Mouse (Mus musculus) limb, embryonic 13.5 days (tissue): Measurements from ENCODE around the gene Stx6. TPM values are rescaled to one million over a fixed set of nuclear protein-coding genes. Genes with fewer than 3 reads are reported as not detected.

Experiments used
- ATAC-seq: fragments of 200-750 bp; cut with Nextera tagmentation; 2 replicates; pipeline ENCODE4 v1.8.0; 2017; ENCODE audit warnings: low read depth, moderate number of reproducible peaks, moderate TSS enrichment; ENCODE audit not compliant: low FRiP score
- H3K27ac ChIP-seq: fragments of 300-500 bp; sonication (generic); 2 replicates; pipeline ENCODE4 v1.5.1; 2015; ENCODE audit warnings: inconsistent platforms, mild to moderate bottlenecking, moderate library complexity
- H3K27me3 ChIP-seq: fragments of 300-500 bp; sonication (generic); 2 replicates; pipeline ENCODE4 v1.6.1; 2015; ENCODE audit warnings: mild to moderate bottlenecking, inconsistent platforms
- H3K36me3 ChIP-seq: fragments of 300-500 bp; sonication (generic); 2 replicates; pipeline ENCODE4 v1.6.1; 2015; ENCODE audit warnings: inconsistent platforms, mild to moderate bottlenecking, moderate library complexity
- H3K4me1 ChIP-seq: fragments of 300-500 bp; sonication (generic); 2 replicates; pipeline ENCODE4 v1.6.1; 2015; ENCODE audit warnings: inconsistent platforms
- H3K4me2 ChIP-seq: fragments of 300-500 bp; sonication (generic); replicated peaks from 2 replicates; pipeline ENCODE4 v1.6.1; 2015; ENCODE audit warnings: inconsistent platforms, mild to moderate bottlenecking, moderate library complexity
- H3K4me3 ChIP-seq: fragments of 300-500 bp; sonication (generic); 2 replicates; pipeline ENCODE4 v1.5.1; 2015; ENCODE audit warnings: moderate library complexity, mild to moderate bottlenecking, inconsistent platforms
- H3K9ac ChIP-seq: fragments of 300-500 bp; sonication (generic); 2 replicates; pipeline ENCODE4 v1.6.1; 2015; ENCODE audit warnings: mild to moderate bottlenecking, inconsistent platforms
- H3K9me3 ChIP-seq: fragments of 300-500 bp; sonication (generic); 2 replicates; pipeline ENCODE4 v1.6.1; 2016; ENCODE audit warnings: inconsistent platforms
- WGBS: fragments of 180-500 bp; shearing (Covaris S2); methylation state at CpG from one replicate; pipeline ENCODE4 v1.1.7; 2015; 5-methylcytosine and 5-hydroxymethylcytosine counted together
- polyA plus RNA-seq: library from polyadenylated mRNA; unstranded; fragments of >200 nt; fragmentation: Nextera tagmentation; extraction: Ambion mirVana; gene quantifications from 2 replicates; pipeline ENCODE4 v1.2.1, GENCODE M21; 2015

Gene Stx6
- polyA plus RNA-seq, 1 experiment from 2014 or later: 98.1 TPM

- 36% methylated on average over 8 of the region's 8 CpGs for WGBS
- ATAC-seq: no peak
- Histone ChIP-seq H3K4me2 (no peak overlapping the region), H3K27me3 (no peaks in the 10 kb centered on the region), H3K9me3 (no peaks in the 10 kb centered on the region), H3K4me1 (peaks cover 10% of the 10 kb centered on the region), H3K36me3 (peaks cover 11% of the 10 kb centered on the region), H3K4me3 (no peak overlapping the region), H3K27ac (no peak overlapping the region), H3K9ac (no peak overlapping the region)
Measured at GRCm38 (mm10) chr1:155134866-155135265, 23.6 kb upstream of the Stx6 start.

GRCm38 (mm10) chr1:155138795-155139194 is 19.7 kb upstream of the Stx6 start:
- 87% methylated on average over 7 of the region's 7 CpGs for WGBS
- H3K36me3 ChIP-seq: peaks cover 5% of the 10 kb centered on the region; the same call in 1 of the 2 replicates
- no peak overlapping the region for H3K4me2 ChIP-seq
- H3K4me1 ChIP-seq: peaks cover 10% of the 10 kb centered on the region
- no peaks in the 10 kb centered on the region for H3K9me3 ChIP-seq
- H3K4me3 ChIP-seq: no peak overlapping the region
- no peak overlapping the region for H3K9ac ChIP-seq
- H3K27ac ChIP-seq: no peak overlapping the region
- ATAC-seq: no peak
- no peaks in the 10 kb centered on the region for H3K27me3 ChIP-seq

GRCm38 (mm10) chr1:155140076-155140475 is 18.4 kb upstream of the Stx6 start:
- Histone ChIP-seq H3K4me1 (peaks cover 3% of the 10 kb centered on the region), H3K4me3 (no peak overlapping the region), H3K4me2 (no peak overlapping the region), H3K36me3 (peaks cover 5% of the 10 kb centered on the region; the same call in 1 of the 2 replicates), H3K9me3 (no peaks in the 10 kb centered on the region), H3K27me3 (no peaks in the 10 kb centered on the region), H3K9ac (no peak overlapping the region), H3K27ac (no peak overlapping the region)
- WGBS: 72% methylated on average over 2 of the region's 2 CpGs
- ATAC-seq: no peak

- peaks cover 10% of the 10 kb centered on the region for H3K4me1 ChIP-seq
- H3K36me3 ChIP-seq: no peaks in the 10 kb centered on the region
- H3K9ac ChIP-seq: peak overlapping the region; percentile 64
- WGBS: 38% methylated on average over 6 of the region's 6 CpGs
- no peaks in the 10 kb centered on the region for H3K27me3 ChIP-seq
- H3K4me2 ChIP-seq: peak overlapping the region; percentile 64
- H3K4me3 ChIP-seq: peak overlapping the region; percentile 44
- no peak for ATAC-seq
- peak overlapping the region; percentile 52; the same call in 1 of the 2 replicates for H3K27ac ChIP-seq
- H3K9me3 ChIP-seq: no peaks in the 10 kb centered on the region
Measured at GRCm38 (mm10) chr1:155145620-155146019, 12.9 kb upstream of the Stx6 start.

- Histone ChIP-seq H3K27me3 (no peaks in the 10 kb centered on the region), H3K27ac (peak within 1 kb of the TSS; percentile 52), H3K4me3 (peak within 1 kb of the TSS; percentile 44), H3K36me3 (no peaks in the 10 kb centered on the region), H3K4me2 (peak within 1 kb of the TSS; percentile 64), H3K4me1 (peaks cover 10% of the 10 kb centered on the region), H3K9me3 (no peaks in the 10 kb centered on the region), H3K9ac (peak within 1 kb of the TSS; percentile 64)
- WGBS: 31% methylated on average over 8 of the region's 8 CpGs
- ATAC-seq: peak; percentile 98
Measured at GRCm38 (mm10) chr1:155146572-155146980, 11.9 kb upstream of the Stx6 start, which contains the start of gene Mr1. TSS of gene Mr1 (minus strand) at chr1:155146814.

GRCm38 (mm10) chr1:155147228-155147627 is 11.3 kb upstream of the Stx6 start:
- Histone ChIP-seq H3K27ac (no peak overlapping the region), H3K4me1 (peaks cover 10% of the 10 kb centered on the region), H3K9me3 (no peaks in the 10 kb centered on the region), H3K4me3 (no peak overlapping the region), H3K27me3 (no peaks in the 10 kb centered on the region), H3K4me2 (no peak overlapping the region), H3K9ac (no peak overlapping the region), H3K36me3 (no peaks in the 10 kb centered on the region)
- 90% methylated on average over 2 of the region's 2 CpGs for WGBS
- no peak for ATAC-seq

GRCm38 (mm10) chr1:155149403-155149802 is 9.1 kb upstream of the Stx6 start:
- no peaks in the 10 kb centered on the region for H3K36me3 ChIP-seq
- ATAC-seq: no peak
- peaks cover 10% of the 10 kb centered on the region for H3K4me1 ChIP-seq
- H3K4me2 ChIP-seq: no peak overlapping the region
- 94% methylated on average over 3 of the region's 3 CpGs for WGBS
- no peak overlapping the region for H3K27ac ChIP-seq
- H3K27me3 ChIP-seq: no peaks in the 10 kb centered on the region
- H3K9me3 ChIP-seq: no peaks in the 10 kb centered on the region
- no peak overlapping the region for H3K9ac ChIP-seq
- no peak overlapping the region for H3K4me3 ChIP-seq

- H3K9me3 ChIP-seq: no peaks in the 10 kb centered on the region
- ATAC-seq: no peak
- no peaks in the 10 kb centered on the region for H3K36me3 ChIP-seq
- H3K27ac ChIP-seq: no peak overlapping the region
- H3K4me1 ChIP-seq: peaks cover 6% of the 10 kb centered on the region
- no peak overlapping the region for H3K4me2 ChIP-seq
- no peak overlapping the region for H3K9ac ChIP-seq
- H3K4me3 ChIP-seq: no peak overlapping the region
- whole genome bisulfite sequencing: 86% methylated on average over 5 of the region's 5 CpGs
- no peaks in the 10 kb centered on the region for H3K27me3 ChIP-seq
Measured at GRCm38 (mm10) chr1:155150821-155151220, 7.7 kb upstream of the Stx6 start.

GRCm38 (mm10) chr1:155153906-155154305 is 4.6 kb upstream of the Stx6 start:
- Histone ChIP-seq H3K4me1 (no peaks in the 10 kb centered on the region), H3K36me3 (no peaks in the 10 kb centered on the region), H3K27me3 (no peaks in the 10 kb centered on the region), H3K4me2 (no peak overlapping the region), H3K9ac (no peak overlapping the region), H3K9me3 (no peaks in the 10 kb centered on the region), H3K4me3 (no peak overlapping the region), H3K27ac (no peak overlapping the region)
- WGBS: 74% methylated on average over 4 of the region's 4 CpGs
- no peak for ATAC-seq

GRCm38 (mm10) chr1:155158970-155159484 is 512 bp downstream of the Stx6 start:
- WGBS: under 1% methylated on average over 46 of the region's 46 CpGs
- ATAC-seq: peak; percentile 61
- peaks cover 18% of the 10 kb centered on the region for H3K4me1 ChIP-seq
- H3K27ac ChIP-seq: peak overlapping the region; percentile 80
- H3K9ac ChIP-seq: peak overlapping the region; percentile 88
- no peaks in the 10 kb centered on the region for H3K27me3 ChIP-seq
- H3K36me3 ChIP-seq: no peaks in the 10 kb centered on the region
- no peaks in the 10 kb centered on the region for H3K9me3 ChIP-seq
- peak overlapping the region; percentile 92 for H3K4me3 ChIP-seq
- peak overlapping the region; percentile 80 for H3K4me2 ChIP-seq

GRCm38 (mm10) chr1:155167453-155167852 is 8.9 kb downstream of the Stx6 start:
- Histone ChIP-seq H3K4me3 (no peak overlapping the region), H3K4me1 (peaks cover 12% of the 10 kb centered on the region; the same call in 1 of the 2 replicates), H3K36me3 (no peaks in the 10 kb centered on the region), H3K27me3 (no peaks in the 10 kb centered on the region), H3K4me2 (no peak overlapping the region), H3K9me3 (no peaks in the 10 kb centered on the region), H3K9ac (no peak overlapping the region), H3K27ac (no peak overlapping the region)
- ATAC-seq: no peak
- 89% methylated on average over 3 of the region's 3 CpGs for WGBS

GRCm38 (mm10) chr1:155169935-155170334 is 11.4 kb downstream of the Stx6 start:
- Histone ChIP-seq H3K9ac (no peak overlapping the region), H3K27ac (no peak overlapping the region), H3K9me3 (no peaks in the 10 kb centered on the region), H3K27me3 (no peaks in the 10 kb centered on the region), H3K4me2 (no peak overlapping the region), H3K36me3 (peaks cover under 1% of the 10 kb centered on the region; the same call in 1 of the 2 replicates), H3K4me1 (no peaks in the 10 kb centered on the region), H3K4me3 (no peak overlapping the region)
- no peak for ATAC-seq
